In genomic region chr7:135878750-135879149, GRCm38 (mm10) we compare ENCODE assay signal across 17 mouse cellular contexts.
DNase-seq lines count a peak whose midpoint lies in the region; TF ChIP-seq lines count a peak whose summit lies in the region.
"Had no signal": no experiment of that assay in that cellular context is flagged by ENCODE, and none has a peak within 500 bp of the region (broad histone marks: within the 10 kb centered on the region; RNA-seq: fewer than 3 reads in every experiment).

No protein-coding gene starts in this region.

- H3K27ac ChIP-seq in kidney, adult 2 months (ENCODE audit: insufficient read depth, low read depth, low read length): no peak overlapping the region
- H3K27ac ChIP-seq: embryonic facial prominence, embryonic 10.5 days; forebrain, embryonic 15.5 days; neural tube, embryonic 15.5 days had no signal

- no peak overlapping the region for H3K4me3 ChIP-seq in kidney, adult 2 months (ENCODE audit: insufficient read depth, low read depth, low read length)
- H3K4me3 ChIP-seq in lung, adult 2 months (replicated peaks; ENCODE audit: extremely low read depth, low read depth, low read length): no peak overlapping the region
- H3K4me3 ChIP-seq: embryonic facial prominence, embryonic 10.5 days; forebrain, embryonic 15.5 days; hindbrain, embryonic 13.5 days; midbrain, embryonic 12.5 days; neural tube, embryonic 15.5 days had no signal

- no peaks in the 10 kb centered on the region for H3K36me3 ChIP-seq in kidney, adult 2 months (ENCODE audit: control insufficient read depth, insufficient read depth, low read length)
- H3K36me3 ChIP-seq: embryonic facial prominence, embryonic 10.5 days; forebrain, embryonic 15.5 days; hindbrain, embryonic 13.5 days; midbrain, embryonic 12.5 days; neural tube, embryonic 15.5 days had no signal

- no peak for TF ChIP-seq POLR2A in kidney, adult 2 months (IDR thresholded peaks at IDR 0.05; ENCODE audit: low read depth, low read length)
- no peak for TF ChIP-seq POLR2A in lung, adult 2 months (IDR thresholded peaks at IDR 0.05; ENCODE audit: borderline replicate concordance, extremely low read depth, low read depth, low read length)

- TF ChIP-seq CTCF in kidney, adult 2 months (conservative IDR thresholded peaks at IDR 0.05; ENCODE audit: insufficient read depth, insufficient read length, low read depth, low read length): no peak
- TF ChIP-seq CTCF in lung, adult 2 months (IDR thresholded peaks at IDR 0.05; ENCODE audit: insufficient read depth, low read length): no peak

- intact Hi-C loops in gastrocnemius, postnatal 36 days (cut with DNase I): no loop called here

- no peaks in the 10 kb centered on the region for H3K4me1 ChIP-seq in kidney, adult 2 months (ENCODE audit: control insufficient read depth, insufficient read depth, low read length)
- H3K4me1 ChIP-seq in lung, adult 2 months (ENCODE audit: control insufficient read depth, insufficient read depth, low read length): no peaks in the 10 kb centered on the region
- H3K4me1 ChIP-seq: midbrain, embryonic 12.5 days had no signal

- peak; percentile 40 for DNase-seq in gastrocnemius, adult 18-20 months (ENCODE audit: low spot score)
- no peak for DNase-seq in gastrocnemius, postnatal 36 days
- peak; percentile 17 for DNase-seq in kidney, adult 2 months
- DNase-seq in kidney, postnatal 14 days: no peak
- peak; percentile 5 for DNase-seq in lung, postnatal 25 days (ENCODE audit: low spot score)
- DNase-seq in lung, adult 2 months: no peak
- DNase-seq in ovary, adult 18-20 months (ENCODE audit: low spot score): no peak
- DNase-seq: adrenal gland, adult 2 months; cerebellum, adult 8-10 months; gastrocnemius, postnatal 14 days; kidney, adult 11 months; layer of hippocampus, adult 9-11 months had no signal

- WGBS in kidney, adult 2 months: 58% methylated on average over 3 of the region's 3 CpGs
- 58% methylated on average over 3 of the region's 3 CpGs for WGBS in lung, adult 2 months

- H3K27me3 ChIP-seq in kidney, adult 2 months (replicated peaks; ENCODE audit: control insufficient read depth, insufficient read depth, low read length): no peaks in the 10 kb centered on the region
- H3K27me3 ChIP-seq: forebrain, embryonic 15.5 days; hindbrain, embryonic 13.5 days; midbrain, embryonic 12.5 days; neural tube, embryonic 15.5 days had no signal

Comparison
In these comparisons a context has a peak if more than half of its experiments do, and no peak if none do; other contexts are left out.
1. DNase-seq: peak in gastrocnemius, adult 18-20 months (single experiment), kidney, adult 2 months (single experiment) and lung, postnatal 25 days (single experiment); none in gastrocnemius, postnatal 36 days (0 of 2), kidney, postnatal 14 days (single experiment), lung, adult 2 months (single experiment) and ovary, adult 18-20 months (single experiment).